Mouse (Mus musculus) hindbrain, embryonic 11.5 days (tissue): ENCODE measurements around the gene Gins1. TPM values are rescaled to one million over a fixed set of nuclear protein-coding genes. Genes with fewer than 3 reads are reported as not detected.
A peak's percentile ranks its signal among the peaks of the same experiment; 100 is the strongest.

Experiments used
- ATAC-seq: fragments of 200-750 bp; cut with Nextera tagmentation; 2 replicates; pipeline ENCODE4 v1.8.0; 2017; ENCODE audit warnings: mild to moderate bottlenecking, moderate TSS enrichment, moderate library complexity; ENCODE audit not compliant: low FRiP score
- DNase-seq: peaks from one replicate; pipeline ENCODE4 v3.0.0-alpha.2; 2015; ENCODE audit warnings: low spot score
- H3K27ac ChIP-seq: fragments of 300-500 bp; sonication (generic); 2 replicates; pipeline ENCODE4 v1.5.1; 2014; ENCODE audit warnings: mild to moderate bottlenecking, low read depth, low read length
- H3K27me3 ChIP-seq: fragments of 300-500 bp; sonication (generic); 2 replicates; pipeline ENCODE4 v1.6.1; 2014; ENCODE audit warnings: mild to moderate bottlenecking, low read length, moderate library complexity, mixed read lengths; ENCODE audit not compliant: control insufficient read depth, insufficient read depth
- H3K36me3 ChIP-seq: fragments of 300-500 bp; sonication (generic); 2 replicates; pipeline ENCODE4 v1.6.1; 2014; ENCODE audit warnings: mild to moderate bottlenecking, low read length, moderate library complexity, mixed read lengths; ENCODE audit not compliant: control insufficient read depth, insufficient read depth
- H3K4me1 ChIP-seq: fragments of 300-500 bp; sonication (generic); replicated peaks from 2 replicates; pipeline ENCODE4 v1.6.1; 2014; ENCODE audit warnings: low read length, mixed read lengths; ENCODE audit not compliant: control insufficient read depth, insufficient read depth
- H3K4me2 ChIP-seq: fragments of 300-500 bp; sonication (generic); replicated peaks from 2 replicates; pipeline ENCODE4 v1.6.1; 2014; ENCODE audit warnings: mild to moderate bottlenecking, low read depth, low read length
- H3K4me3 ChIP-seq: fragments of 300-500 bp; sonication (generic); 2 replicates; pipeline ENCODE4 v1.5.1; 2014; ENCODE audit warnings: low read depth, low read length
- H3K9ac ChIP-seq: fragments of 300-500 bp; sonication (generic); 2 replicates; pipeline ENCODE4 v1.6.1; 2014; ENCODE audit warnings: low read depth, low read length
- H3K9me3 ChIP-seq: fragments of 300-500 bp; sonication (generic); 2 replicates; pipeline ENCODE4 v1.6.1; 2016; ENCODE audit warnings: low read length; ENCODE audit not compliant: control insufficient read depth
- WGBS: fragments of 180-500 bp; shearing (Covaris S2); extraction: QIAGEN DNeasy Blood & Tissue Kit; methylation state at CpG from one replicate; pipeline ENCODE4 v1.1.7; 2014; 5-methylcytosine and 5-hydroxymethylcytosine counted together
- polyA plus RNA-seq: library from polyadenylated mRNA; unstranded; fragments of >200 nt; fragmentation: Nextera tagmentation; extraction: Ambion mirVana; gene quantifications from 2 replicates; pipeline ENCODE4 v1.2.1, GENCODE M21; 2014

Gene Gins1
- polyA plus RNA-seq, 1 experiment from 2014 or later: 66.0 TPM

GRCm38 (mm10) chr2:150877561-150877960 is 27.6 kb upstream of the Gins1 start:
- no peaks in the 10 kb centered on the region for H3K4me1 ChIP-seq
- H3K36me3 ChIP-seq: no peaks in the 10 kb centered on the region
- H3K27ac ChIP-seq: no peak overlapping the region
- H3K4me3 ChIP-seq: no peak overlapping the region
- no peak overlapping the region for H3K9ac ChIP-seq
- no peaks in the 10 kb centered on the region for H3K9me3 ChIP-seq
- DNase-seq (no peak), ATAC-seq (no peak)
- H3K27me3 ChIP-seq: no peaks in the 10 kb centered on the region
- WGBS: 86% methylated on average over 4 of the region's 4 CpGs
- H3K4me2 ChIP-seq: no peak overlapping the region

GRCm38 (mm10) chr2:150884075-150884778 is 21.0 kb upstream of the Gins1 start:
- H3K27ac ChIP-seq: no peak overlapping the region
- no peaks in the 10 kb centered on the region for H3K4me1 ChIP-seq
- no peaks in the 10 kb centered on the region for H3K27me3 ChIP-seq
- ATAC-seq (peak; percentile 19; the same call in 1 of the 2 replicates), DNase-seq (no peak)
- no peak overlapping the region for H3K4me3 ChIP-seq
- no peak overlapping the region for H3K9ac ChIP-seq
- H3K4me2 ChIP-seq: no peak overlapping the region
- WGBS: 93% methylated on average over 8 of the region's 8 CpGs
- no peaks in the 10 kb centered on the region for H3K36me3 ChIP-seq
- no peaks in the 10 kb centered on the region for H3K9me3 ChIP-seq

- no peak overlapping the region for H3K4me3 ChIP-seq
- DNase-seq: no peak
- H3K27ac ChIP-seq: no peak overlapping the region
- 100% methylated on average over 1 of the region's 1 CpGs for WGBS
- no peak overlapping the region for H3K9ac ChIP-seq
- no peaks in the 10 kb centered on the region for H3K36me3 ChIP-seq
- no peaks in the 10 kb centered on the region for H3K4me1 ChIP-seq
- no peak overlapping the region for H3K4me2 ChIP-seq
- no peaks in the 10 kb centered on the region for H3K9me3 ChIP-seq
- ATAC-seq: peak; percentile 38; the same call in 1 of the 2 replicates
- H3K27me3 ChIP-seq: no peaks in the 10 kb centered on the region
Measured at GRCm38 (mm10) chr2:150884779-150885110, 20.5 kb upstream of the Gins1 start.

GRCm38 (mm10) chr2:150885814-150886213 is 19.4 kb upstream of the Gins1 start:
- ATAC-seq: no peak
- H3K4me1 ChIP-seq: no peaks in the 10 kb centered on the region
- H3K27ac ChIP-seq: no peak overlapping the region
- no peaks in the 10 kb centered on the region for H3K36me3 ChIP-seq
- no peak for DNase-seq
- no peaks in the 10 kb centered on the region for H3K9me3 ChIP-seq
- no peaks in the 10 kb centered on the region for H3K27me3 ChIP-seq
- H3K4me3 ChIP-seq: no peak overlapping the region
- H3K4me2 ChIP-seq: no peak overlapping the region
- no peak overlapping the region for H3K9ac ChIP-seq
- 83% methylated on average over 1 of the region's 1 CpGs for WGBS

GRCm38 (mm10) chr2:150886315-150886714 is 18.9 kb upstream of the Gins1 start:
- H3K4me1 ChIP-seq: no peaks in the 10 kb centered on the region
- ATAC-seq: no peak
- DNase-seq: no peak
- H3K27ac ChIP-seq: no peak overlapping the region
- no peaks in the 10 kb centered on the region for H3K36me3 ChIP-seq
- no peak overlapping the region for H3K4me3 ChIP-seq
- H3K27me3 ChIP-seq: no peaks in the 10 kb centered on the region
- no peak overlapping the region for H3K9ac ChIP-seq
- no peak overlapping the region for H3K4me2 ChIP-seq
- H3K9me3 ChIP-seq: no peaks in the 10 kb centered on the region

GRCm38 (mm10) chr2:150887370-150887769 is 17.8 kb upstream of the Gins1 start:
- WGBS: 85% methylated on average over 2 of the region's 2 CpGs
- Histone ChIP-seq H3K4me2 (no peak overlapping the region), H3K36me3 (no peaks in the 10 kb centered on the region), H3K4me1 (no peaks in the 10 kb centered on the region), H3K4me3 (no peak overlapping the region), H3K9ac (no peak overlapping the region), H3K9me3 (no peaks in the 10 kb centered on the region), H3K27ac (no peak overlapping the region), H3K27me3 (no peaks in the 10 kb centered on the region)
- ATAC-seq: no peak
- DNase-seq: no peak

GRCm38 (mm10) chr2:150894617-150895267 is 10.5 kb upstream of the Gins1 start:
- Histone ChIP-seq H3K4me3 (no peak overlapping the region), H3K36me3 (no peaks in the 10 kb centered on the region), H3K27me3 (no peaks in the 10 kb centered on the region), H3K9me3 (no peaks in the 10 kb centered on the region), H3K9ac (no peak overlapping the region), H3K4me2 (no peak overlapping the region), H3K4me1 (no peaks in the 10 kb centered on the region), H3K27ac (no peak overlapping the region)
- DNase-seq: no peak
- no peak for ATAC-seq
- whole genome bisulfite sequencing: 91% methylated on average over 2 of the region's 2 CpGs

GRCm38 (mm10) chr2:150895691-150896252 is 9.4 kb upstream of the Gins1 start:
- WGBS: 90% methylated on average over 7 of the region's 7 CpGs
- no peaks in the 10 kb centered on the region for H3K27me3 ChIP-seq
- no peaks in the 10 kb centered on the region for H3K36me3 ChIP-seq
- no peaks in the 10 kb centered on the region for H3K9me3 ChIP-seq
- H3K4me1 ChIP-seq: no peaks in the 10 kb centered on the region
- H3K27ac ChIP-seq: no peak overlapping the region
- H3K4me2 ChIP-seq: no peak overlapping the region
- H3K4me3 ChIP-seq: no peak overlapping the region
- H3K9ac ChIP-seq: no peak overlapping the region
- ATAC-seq (no peak), DNase-seq (no peak)

- no peaks in the 10 kb centered on the region for H3K27me3 ChIP-seq
- H3K4me2 ChIP-seq: no peak overlapping the region
- WGBS: 91% methylated on average over 6 of the region's 6 CpGs
- 0 out of 2 replicates have a peak, but pooled peaks cover 2% of the 10 kb centered on the region for H3K4me1 ChIP-seq
- H3K9me3 ChIP-seq: no peaks in the 10 kb centered on the region
- no peak overlapping the region for H3K9ac ChIP-seq
- no peak overlapping the region for H3K4me3 ChIP-seq
- ATAC-seq: no peak
- H3K27ac ChIP-seq: no peak overlapping the region
- H3K36me3 ChIP-seq: no peaks in the 10 kb centered on the region
- no peak for DNase-seq
Measured at GRCm38 (mm10) chr2:150900341-150900740, 4.9 kb upstream of the Gins1 start.
